Mouse (Mus musculus): ENCODE results near the gene Nrl. TPM values are rescaled to one million over a fixed set of nuclear protein-coding genes. Genes with fewer than 3 reads are reported as not detected.
A peak's percentile ranks its signal among the peaks of the same experiment; 100 is the strongest.

Gene Nrl
- polyA plus RNA-seq, 1 experiment from 2014 or later = not detected

DNA sequence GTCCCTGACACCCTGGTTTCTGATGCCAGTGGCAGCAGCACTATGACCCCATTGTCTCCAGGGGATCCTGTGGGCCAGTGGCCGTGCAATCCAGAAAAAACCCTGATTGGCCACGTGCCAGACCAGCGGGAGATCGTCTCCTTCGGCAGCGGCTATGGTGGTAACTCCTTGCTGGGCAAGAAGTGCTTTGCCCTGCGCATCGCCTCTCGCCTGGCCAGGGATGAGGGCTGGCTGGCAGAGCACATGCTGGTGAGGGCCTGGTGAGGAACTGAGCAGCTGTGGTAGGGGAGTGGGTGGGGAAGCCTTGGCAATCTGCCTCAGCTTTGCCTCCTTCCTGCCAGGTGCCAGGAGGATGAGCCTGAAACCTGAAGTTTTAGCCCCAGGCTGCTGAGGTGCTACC lies 19.6 kb upstream of the Nrl start:
- WGBS = 87% methylated on average over 9 of the region's 9 CpGs
- Histone ChIP-seq H3K9ac (ENCODE audit: low read length) (no peak overlapping the region), H3K9me3 (ENCODE audit: control insufficient read depth, low read length) (no peaks in the 10 kb centered on the region), H3K27ac (ENCODE audit: low read depth, low read length) (no peak overlapping the region), H3K4me3 (ENCODE audit: low read depth, low read length) (no peak overlapping the region), H3K36me3 (ENCODE audit: control insufficient read depth, insufficient read depth, low read length) (no peaks in the 10 kb centered on the region; the same call in 1 of the 2 replicates), H3K27me3 (ENCODE audit: control insufficient read depth, insufficient read depth, low read length) (no peaks in the 10 kb centered on the region), H3K4me1 (replicated peaks; ENCODE audit: control insufficient read depth, insufficient read depth, low read length) (peaks cover 8% of the 10 kb centered on the region; the same call in 1 of the 2 replicates), H3K4me2 (ENCODE audit: low read depth, low read length, severe bottlenecking) (no peak overlapping the region)
- DNase-seq (ENCODE audit: low spot score) = no peak
- no peak for ATAC-seq (replicated peaks; ENCODE audit: low FRiP score)

DNA sequence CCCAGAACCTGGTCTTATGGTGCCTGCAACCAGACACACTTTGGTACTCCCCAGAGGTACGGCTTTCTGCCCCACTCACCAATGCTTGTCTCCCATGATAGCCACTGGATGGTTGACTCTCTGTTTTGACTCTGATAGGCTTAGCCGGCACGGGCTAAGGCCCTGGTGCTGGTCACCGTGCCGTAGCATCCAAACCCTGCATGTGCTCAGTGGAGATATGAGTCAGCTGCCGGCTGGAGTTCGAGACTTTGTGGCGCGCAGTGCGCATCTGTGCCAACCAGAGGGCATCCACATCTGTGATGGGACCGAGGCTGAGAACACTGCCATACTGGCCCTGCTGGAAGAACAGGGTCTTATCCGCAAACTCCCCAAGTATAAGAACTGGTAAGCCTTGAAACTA lies 17.5 kb upstream of the Nrl start:
- Histone ChIP-seq H3K4me2 (ENCODE audit: low read depth, low read length, severe bottlenecking) (no peak overlapping the region), H3K9ac (ENCODE audit: low read length) (no peak overlapping the region), H3K36me3 (ENCODE audit: control insufficient read depth, insufficient read depth, low read length) (no peaks in the 10 kb centered on the region), H3K27ac (ENCODE audit: low read depth, low read length) (no peak overlapping the region), H3K9me3 (ENCODE audit: control insufficient read depth, low read length) (no peaks in the 10 kb centered on the region), H3K4me3 (ENCODE audit: low read depth, low read length) (no peak overlapping the region), H3K4me1 (replicated peaks; ENCODE audit: control insufficient read depth, insufficient read depth, low read length) (peaks cover 8% of the 10 kb centered on the region; the same call in 1 of the 2 replicates), H3K27me3 (ENCODE audit: control insufficient read depth, insufficient read depth, low read length) (no peaks in the 10 kb centered on the region)
- no peak for ATAC-seq (replicated peaks; ENCODE audit: low FRiP score)
- WGBS = 96% methylated on average over 12 of the region's 12 CpGs
- DNase-seq (ENCODE audit: low spot score) = no peak

DNA sequence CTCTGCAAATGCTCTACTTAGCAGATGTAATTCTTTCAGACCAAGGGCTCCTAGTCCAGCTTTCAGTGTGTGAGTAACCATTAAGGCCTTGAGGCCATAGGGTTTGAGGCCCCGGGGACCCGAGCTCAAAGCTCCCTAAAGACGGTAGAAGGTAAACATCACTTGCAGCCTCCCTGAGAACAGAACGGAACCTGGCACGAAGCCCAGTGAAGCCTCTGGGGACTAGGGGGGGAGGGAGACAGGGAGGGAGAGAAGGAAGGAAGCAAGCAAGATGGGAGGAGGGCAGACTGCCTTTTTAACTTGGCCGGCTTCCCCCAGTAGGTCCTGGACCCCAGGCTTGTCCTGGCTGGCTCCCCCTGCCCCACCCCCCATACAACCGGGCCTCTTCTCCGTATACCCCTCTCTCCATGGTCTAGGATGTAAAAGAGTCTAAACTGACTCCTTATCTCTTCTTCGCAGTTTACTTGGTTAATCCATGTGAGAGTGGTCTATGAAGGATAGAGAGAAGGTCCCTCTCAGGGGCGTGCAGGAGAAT lies 16.1 kb upstream of the Nrl start:
- H3K9me3 ChIP-seq (ENCODE audit: control insufficient read depth, low read length) = no peaks in the 10 kb centered on the region
- ATAC-seq (replicated peaks; ENCODE audit: low FRiP score) (peak; percentile 32; the same call in 1 of the 2 replicates), DNase-seq (ENCODE audit: low spot score) (peak; percentile 79)
- peak overlapping the region; percentile 83 for H3K4me2 ChIP-seq (ENCODE audit: low read depth, low read length, severe bottlenecking)
- H3K9ac ChIP-seq (ENCODE audit: low read length) = peak overlapping the region; percentile 77
- H3K36me3 ChIP-seq (ENCODE audit: control insufficient read depth, insufficient read depth, low read length) = no peaks in the 10 kb centered on the region
- no peaks in the 10 kb centered on the region for H3K27me3 ChIP-seq (ENCODE audit: control insufficient read depth, insufficient read depth, low read length)
- 9% methylated on average over 10 of the region's 10 CpGs for WGBS
- H3K4me1 ChIP-seq (replicated peaks; ENCODE audit: control insufficient read depth, insufficient read depth, low read length) = peaks cover 8% of the 10 kb centered on the region; the same call in 1 of the 2 replicates
- peak overlapping the region; percentile 72 for H3K27ac ChIP-seq (ENCODE audit: low read depth, low read length)
- peak overlapping the region; percentile 54 for H3K4me3 ChIP-seq (ENCODE audit: low read depth, low read length)

DNA sequence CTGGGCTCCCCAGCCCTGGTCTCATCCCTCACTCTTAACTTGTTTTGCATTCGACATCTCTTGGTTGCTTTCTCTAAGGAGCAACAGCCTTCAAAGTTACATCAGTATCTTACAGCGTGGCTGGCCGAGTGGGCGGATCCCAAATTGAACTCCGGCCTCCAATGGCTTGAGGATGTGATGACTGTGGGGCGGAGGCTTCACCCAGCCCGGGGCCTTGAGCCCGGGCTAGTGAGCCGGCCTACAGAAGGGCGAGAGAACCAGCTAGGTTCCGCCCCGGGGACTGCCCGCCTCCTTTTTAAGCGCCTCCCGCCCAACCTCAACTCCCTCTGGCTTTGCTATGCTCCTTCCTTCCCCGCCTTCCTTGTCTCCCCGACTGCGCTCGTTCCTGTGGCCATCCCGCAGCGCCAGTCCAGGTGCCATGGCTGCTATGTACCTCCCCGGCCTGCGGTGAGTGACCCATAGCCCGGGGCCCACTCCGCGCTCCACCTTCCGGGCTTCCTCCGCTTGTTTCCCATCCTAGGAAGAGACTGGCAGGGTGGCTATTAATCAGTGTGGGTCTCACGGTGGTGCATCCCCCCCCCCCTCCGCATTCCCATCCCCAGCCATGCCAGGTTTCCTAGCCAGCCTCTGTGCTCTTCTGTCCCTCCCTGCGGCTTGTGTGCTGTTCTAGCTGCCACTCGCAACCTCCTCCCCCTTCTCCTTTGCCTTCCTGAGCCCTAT lies 15.4 kb upstream of the Nrl start, which contains the start of gene Pck2:
Gene Pck2 (plus strand): TSS at position 200 of the 720 bp plus-strand sequence.
- peak within 1 kb of the TSS; percentile 83 for H3K4me2 ChIP-seq (ENCODE audit: low read depth, low read length, severe bottlenecking)
- H3K36me3 ChIP-seq (ENCODE audit: control insufficient read depth, insufficient read depth, low read length) = no peaks in the 10 kb centered on the region
- H3K9me3 ChIP-seq (ENCODE audit: control insufficient read depth, low read length) = no peaks in the 10 kb centered on the region
- H3K27me3 ChIP-seq (ENCODE audit: control insufficient read depth, insufficient read depth, low read length) = no peaks in the 10 kb centered on the region
- peak within 1 kb of the TSS; percentile 72 for H3K27ac ChIP-seq (ENCODE audit: low read depth, low read length)
- H3K4me3 ChIP-seq (ENCODE audit: low read depth, low read length) = peak within 1 kb of the TSS; percentile 54
- peak; percentile 86 for ATAC-seq (replicated peaks; ENCODE audit: low FRiP score)
- H3K4me1 ChIP-seq (replicated peaks; ENCODE audit: control insufficient read depth, insufficient read depth, low read length) = peaks cover 8% of the 10 kb centered on the region; the same call in 1 of the 2 replicates
- DNase-seq (ENCODE audit: low spot score) = peak; percentile 87
- WGBS = under 1% methylated on average over 32 of the region's 32 CpGs
- peak within 1 kb of the TSS; percentile 77 for H3K9ac ChIP-seq (ENCODE audit: low read length)

DNA sequence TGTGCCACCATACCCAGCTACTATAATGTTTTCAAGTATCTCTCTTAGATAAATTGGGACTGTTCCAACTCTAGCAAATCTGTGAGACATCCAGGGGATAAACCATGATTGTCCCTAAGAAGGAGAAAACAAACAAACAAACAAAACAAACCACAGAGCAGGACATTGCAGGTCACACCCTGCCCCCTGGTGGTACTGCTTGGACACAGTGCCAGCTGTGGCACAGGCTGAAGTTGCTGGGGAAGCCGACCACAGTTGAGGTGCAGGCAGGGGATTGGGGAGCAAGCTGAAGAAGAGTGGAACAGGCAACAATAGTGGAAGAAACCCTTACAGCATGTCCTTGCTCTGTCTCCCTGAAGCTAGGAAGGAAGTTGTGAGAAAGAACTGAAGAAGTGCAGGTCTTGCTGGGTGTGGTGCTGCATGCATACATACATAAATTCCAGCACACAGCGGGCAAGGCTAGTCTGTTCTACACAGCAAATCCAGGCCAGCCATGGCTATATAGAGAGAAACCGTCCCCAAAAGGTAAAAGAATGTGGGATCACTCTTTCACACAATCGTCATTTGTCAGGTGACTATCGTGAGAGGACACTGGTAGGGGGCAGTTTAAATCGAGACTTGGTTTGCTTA lies 11.4 kb upstream of the Nrl start:
- H3K27me3 ChIP-seq (ENCODE audit: control insufficient read depth, insufficient read depth, low read length) = no peaks in the 10 kb centered on the region
- H3K36me3 ChIP-seq (ENCODE audit: control insufficient read depth, insufficient read depth, low read length) = no peaks in the 10 kb centered on the region
- DNase-seq (ENCODE audit: low spot score) (peak; percentile 68), ATAC-seq (replicated peaks; ENCODE audit: low FRiP score) (no peak)
- WGBS = 58% methylated on average over 6 of the region's 6 CpGs
- H3K27ac ChIP-seq (ENCODE audit: low read depth, low read length) = no peak overlapping the region
- no peak overlapping the region for H3K9ac ChIP-seq (ENCODE audit: low read length)
- H3K9me3 ChIP-seq (ENCODE audit: control insufficient read depth, low read length) = no peaks in the 10 kb centered on the region
- H3K4me3 ChIP-seq (ENCODE audit: low read depth, low read length) = no peak overlapping the region
- H3K4me2 ChIP-seq (ENCODE audit: low read depth, low read length, severe bottlenecking) = no peak overlapping the region
- H3K4me1 ChIP-seq (replicated peaks; ENCODE audit: control insufficient read depth, insufficient read depth, low read length) = peaks cover 6% of the 10 kb centered on the region; the same call in 1 of the 2 replicates

DNA sequence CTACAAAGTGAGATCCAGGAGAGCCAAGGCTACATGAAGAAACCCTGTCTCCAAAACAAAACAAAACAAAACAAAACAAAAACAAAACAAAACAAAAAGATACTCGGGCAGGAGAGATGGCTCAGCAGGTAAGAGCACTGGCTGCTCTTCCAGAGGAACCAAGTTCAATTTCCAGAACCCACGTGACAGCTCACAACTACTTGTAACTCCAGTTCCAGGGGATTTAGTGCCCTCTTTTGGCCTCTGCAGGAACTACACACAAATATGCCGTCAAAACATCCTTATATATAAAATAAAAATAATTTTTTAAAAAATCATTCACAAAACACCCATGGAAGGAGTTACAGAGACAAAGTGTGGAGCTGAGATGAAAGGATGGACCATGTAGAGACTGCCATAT lies 3.2 kb upstream of the Nrl start:
- no peak overlapping the region for H3K27ac ChIP-seq (ENCODE audit: low read depth, low read length)
- no peaks in the 10 kb centered on the region for H3K9me3 ChIP-seq (ENCODE audit: control insufficient read depth, low read length)
- H3K4me2 ChIP-seq (ENCODE audit: low read depth, low read length, severe bottlenecking) = no peak overlapping the region
- ATAC-seq (replicated peaks; ENCODE audit: low FRiP score) = no peak
- H3K27me3 ChIP-seq (ENCODE audit: control insufficient read depth, insufficient read depth, low read length) = no peaks in the 10 kb centered on the region
- H3K4me1 ChIP-seq (replicated peaks; ENCODE audit: control insufficient read depth, insufficient read depth, low read length) = no peaks in the 10 kb centered on the region
- WGBS = 26% methylated on average over 3 of the region's 3 CpGs
- DNase-seq (ENCODE audit: low spot score) = no peak
- H3K4me3 ChIP-seq (ENCODE audit: low read depth, low read length) = no peak overlapping the region
- no peak overlapping the region for H3K9ac ChIP-seq (ENCODE audit: low read length)
- no peaks in the 10 kb centered on the region for H3K36me3 ChIP-seq (ENCODE audit: control insufficient read depth, insufficient read depth, low read length)

DNA sequence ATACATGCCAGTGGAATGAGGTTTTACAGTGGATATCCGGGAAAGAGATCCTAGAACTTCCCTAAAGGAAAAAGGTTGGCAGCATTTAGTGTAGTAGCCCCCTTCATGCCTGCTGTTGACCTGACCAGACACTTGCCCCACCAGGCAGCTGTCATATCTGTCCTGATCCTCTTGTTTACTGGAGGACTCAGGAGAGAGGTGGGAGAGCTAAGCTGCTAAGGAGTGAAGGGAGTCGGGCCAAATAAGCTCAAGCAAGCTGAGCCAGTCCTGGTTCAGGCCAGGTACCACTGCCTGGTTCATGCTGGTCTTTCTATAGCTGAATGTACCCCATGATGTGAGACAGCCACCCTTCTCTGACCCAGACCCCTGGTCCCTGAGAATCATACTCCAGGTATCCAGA lies 1.9 kb upstream of the Nrl start:
- no peaks in the 10 kb centered on the region for H3K4me1 ChIP-seq (replicated peaks; ENCODE audit: control insufficient read depth, insufficient read depth, low read length)
- H3K36me3 ChIP-seq (ENCODE audit: control insufficient read depth, insufficient read depth, low read length) = no peaks in the 10 kb centered on the region
- 89% methylated on average over 2 of the region's 2 CpGs for WGBS
- H3K9me3 ChIP-seq (ENCODE audit: control insufficient read depth, low read length) = no peaks in the 10 kb centered on the region
- H3K4me3 ChIP-seq (ENCODE audit: low read depth, low read length) = no peak overlapping the region
- no peak overlapping the region for H3K27ac ChIP-seq (ENCODE audit: low read depth, low read length)
- no peak for DNase-seq (ENCODE audit: low spot score)
- H3K4me2 ChIP-seq (ENCODE audit: low read depth, low read length, severe bottlenecking) = no peak overlapping the region
- ATAC-seq (replicated peaks; ENCODE audit: low FRiP score) = no peak
- no peaks in the 10 kb centered on the region for H3K27me3 ChIP-seq (ENCODE audit: control insufficient read depth, insufficient read depth, low read length)
- H3K9ac ChIP-seq (ENCODE audit: low read length) = no peak overlapping the region

DNA sequence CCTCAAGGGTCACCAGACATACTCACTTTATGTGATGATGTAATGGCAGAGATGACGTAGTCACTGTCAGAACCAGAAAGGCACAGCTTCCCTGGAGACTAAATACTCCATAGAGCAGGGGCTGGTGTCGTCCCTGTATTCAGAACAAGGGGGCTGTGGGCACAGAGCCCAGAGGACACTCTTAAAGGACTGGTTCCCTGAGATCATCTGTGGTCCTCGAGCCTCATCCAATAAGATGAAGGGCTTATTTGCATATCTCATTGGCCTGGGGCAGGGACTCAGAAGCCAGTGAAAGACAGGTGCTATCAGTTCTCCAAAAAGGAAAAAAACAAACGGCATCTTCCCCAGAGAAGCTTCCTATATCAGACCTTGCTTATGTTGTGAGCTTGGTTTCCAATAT lies 719 bp downstream of the Nrl start:
- Histone ChIP-seq H3K9me3 (ENCODE audit: control insufficient read depth, low read length) (no peaks in the 10 kb centered on the region), H3K4me3 (ENCODE audit: low read depth, low read length) (no peak overlapping the region), H3K9ac (ENCODE audit: low read length) (no peak overlapping the region), H3K27me3 (ENCODE audit: control insufficient read depth, insufficient read depth, low read length) (peaks cover 15% of the 10 kb centered on the region; the same call in 1 of the 2 replicates), H3K27ac (ENCODE audit: low read depth, low read length) (no peak overlapping the region), H3K36me3 (ENCODE audit: control insufficient read depth, insufficient read depth, low read length) (no peaks in the 10 kb centered on the region), H3K4me2 (ENCODE audit: low read depth, low read length, severe bottlenecking) (no peak overlapping the region), H3K4me1 (replicated peaks; ENCODE audit: control insufficient read depth, insufficient read depth, low read length) (no peaks in the 10 kb centered on the region)
- DNase-seq (ENCODE audit: low spot score) (no peak), ATAC-seq (replicated peaks; ENCODE audit: low FRiP score) (no peak)
- 72% methylated on average over 4 of the region's 4 CpGs for WGBS

All from forebrain, embryonic 11.5 days (tissue).